Mouse (Mus musculus) liver, postnatal 0 days (tissue): ENCODE measurements at regions not wholly inside any gene's neighbourhood (a gene's known extent, or its start where the extent isn't known, plus 50 kb on each side); places are given as distances from the start of the nearest gene placed in this dataset.

Source experiments
- CTCF ChIP-seq: sonication (generic); IDR thresholded peaks from 2 replicates; pipeline ENCODE4 v1.5.1; 2016; ENCODE audit warnings: antibody characterized with exemption, low read depth
- EP300 ChIP-seq: IDR thresholded peaks from 2 replicates; pipeline ENCODE4 v1.6.1; 2016; ENCODE audit warnings: antibody characterized with exemption, low read depth, mild to moderate bottlenecking

- TF ChIP-seq CTCF (no peak), EP300 (no peak)
Measured at GRCm38 (mm10) chr2:137207846-137208245, 91.4 kb upstream of the Jag1 start.
